Mouse (Mus musculus): Measurements from ENCODE around the gene Atmin. TPM values are rescaled to one million over a fixed set of nuclear protein-coding genes. Genes with fewer than 3 reads are reported as not detected.

Atmin gene
- total and polyA plus RNA-seq, 2 experiments from 2014 or later, result 20.8 to 40.7 TPM

GRCm38 (mm10) chr8:116921337-116922059 is 21.7 kb upstream of the Atmin start, which contains the start of the genes Cmc2 and Cenpn:
Gene Cmc2 (minus strand): TSS chr8:116921455.
Gene Cenpn (plus strand): TSS chr8:116921730.
- peak within 1 kb of the TSS; percentile 78 for H3K4me2 ChIP-seq (ENCODE audit: low read depth, low read length)
- under 1% methylated on average over 57 of the region's 57 CpGs for WGBS
- ATAC-seq, result peak; percentile 97

GRCm38 (mm10) chr8:116922060-116922757 is 21.0 kb upstream of the Atmin start:
- no peaks in the 10 kb centered on the region for H3K36me3 ChIP-seq (ENCODE audit: insufficient read depth, low read length)
- H3K9me3 ChIP-seq (ENCODE audit: low read length), result no peaks in the 10 kb centered on the region
- H3K4me1 ChIP-seq (ENCODE audit: insufficient read depth, low read length), result 0 out of 2 replicates have a peak, but pooled peaks cover 3% of the 10 kb centered on the region
- H3K27ac ChIP-seq, result peak overlapping the region; percentile 89
- H3K4me2 ChIP-seq (ENCODE audit: low read depth, low read length), result peak overlapping the region; percentile 78
- H3K4me3 ChIP-seq (ENCODE audit: low read length), result peak overlapping the region; percentile 85
- peak overlapping the region; percentile 68 for H3K9ac ChIP-seq (replicated peaks; ENCODE audit: low read length)
- no peak for ATAC-seq
- TF ChIP-seq CTCF (IDR thresholded peaks at IDR 0.05; ENCODE audit: low read depth), result no peak
- DNase-seq (ENCODE audit: low spot score), result no peak
- no peaks in the 10 kb centered on the region for H3K27me3 ChIP-seq (ENCODE audit: insufficient read depth, low read length)
- 34% methylated on average over 17 of the region's 17 CpGs for WGBS

More at GRCm38 (mm10) chr8:116921337-116922059, 21.7 kb upstream of the Atmin start, which contains the start of the genes Cmc2 and Cenpn:
- H3K9me3 ChIP-seq (ENCODE audit: low read length), result no peaks in the 10 kb centered on the region
- 0 out of 2 replicates have a peak, but pooled peaks cover 3% of the 10 kb centered on the region for H3K4me1 ChIP-seq (ENCODE audit: insufficient read depth, low read length)
- TF ChIP-seq CTCF (IDR thresholded peaks at IDR 0.05; ENCODE audit: low read depth), result no peak
- H3K4me3 ChIP-seq (ENCODE audit: low read length), result peak within 1 kb of the TSS; percentile 85
- H3K27me3 ChIP-seq (ENCODE audit: insufficient read depth, low read length), result no peaks in the 10 kb centered on the region
- H3K36me3 ChIP-seq (ENCODE audit: insufficient read depth, low read length), result no peaks in the 10 kb centered on the region
- H3K9ac ChIP-seq (replicated peaks; ENCODE audit: low read length), result peak within 1 kb of the TSS; percentile 68
- peak; percentile 99 for DNase-seq (ENCODE audit: low spot score)
- peak within 1 kb of the TSS; percentile 89 for H3K27ac ChIP-seq

GRCm38 (mm10) chr8:116923526-116923925 is 19.7 kb upstream of the Atmin start:
- no peaks in the 10 kb centered on the region for H3K9me3 ChIP-seq (ENCODE audit: low read length)
- no peak overlapping the region for H3K27ac ChIP-seq
- TF ChIP-seq CTCF (IDR thresholded peaks at IDR 0.05; ENCODE audit: low read depth), result no peak
- no peak overlapping the region for H3K9ac ChIP-seq (replicated peaks; ENCODE audit: low read length)
- no peaks in the 10 kb centered on the region for H3K36me3 ChIP-seq (ENCODE audit: insufficient read depth, low read length)
- 0 out of 2 replicates have a peak, but pooled peaks cover 3% of the 10 kb centered on the region for H3K4me1 ChIP-seq (ENCODE audit: insufficient read depth, low read length)
- no peak for ATAC-seq
- no peak overlapping the region for H3K4me3 ChIP-seq (ENCODE audit: low read length)
- 94% methylated on average over 8 of the region's 8 CpGs for WGBS
- H3K4me2 ChIP-seq (ENCODE audit: low read depth, low read length), result no peak overlapping the region
- no peak for DNase-seq (ENCODE audit: low spot score)
- H3K27me3 ChIP-seq (ENCODE audit: insufficient read depth, low read length), result no peaks in the 10 kb centered on the region

GRCm38 (mm10) chr8:116927880-116928279 is 15.3 kb upstream of the Atmin start:
- Histone ChIP-seq H3K4me2 (ENCODE audit: low read depth, low read length) (no peak overlapping the region), H3K9ac (replicated peaks; ENCODE audit: low read length) (no peak overlapping the region), H3K27me3 (ENCODE audit: insufficient read depth, low read length) (no peaks in the 10 kb centered on the region), H3K4me1 (ENCODE audit: insufficient read depth, low read length) (no peaks in the 10 kb centered on the region), H3K27ac (no peak overlapping the region), H3K9me3 (ENCODE audit: low read length) (no peaks in the 10 kb centered on the region), H3K36me3 (ENCODE audit: insufficient read depth, low read length) (no peaks in the 10 kb centered on the region), H3K4me3 (ENCODE audit: low read length) (no peak overlapping the region)
- no peak for DNase-seq (ENCODE audit: low spot score)
- no peak for ATAC-seq
- 80% methylated on average over 9 of the region's 9 CpGs for WGBS
- peak; percentile 62 for TF ChIP-seq CTCF (IDR thresholded peaks at IDR 0.05; ENCODE audit: low read depth)

GRCm38 (mm10) chr8:116928588-116928987 is 14.6 kb upstream of the Atmin start:
- Histone ChIP-seq H3K4me3 (ENCODE audit: low read length) (no peak overlapping the region), H3K9ac (replicated peaks; ENCODE audit: low read length) (no peak overlapping the region), H3K27ac (no peak overlapping the region), H3K27me3 (ENCODE audit: insufficient read depth, low read length) (no peaks in the 10 kb centered on the region), H3K9me3 (ENCODE audit: low read length) (no peaks in the 10 kb centered on the region), H3K36me3 (ENCODE audit: insufficient read depth, low read length) (0 out of 2 replicates have a peak, but pooled peaks cover 3% of the 10 kb centered on the region), H3K4me2 (ENCODE audit: low read depth, low read length) (no peak overlapping the region), H3K4me1 (ENCODE audit: insufficient read depth, low read length) (no peaks in the 10 kb centered on the region)
- peak; percentile 42 for TF ChIP-seq CTCF (IDR thresholded peaks at IDR 0.05; ENCODE audit: low read depth)
- no peak for DNase-seq (ENCODE audit: low spot score)
- no peak for ATAC-seq
- 91% methylated on average over 5 of the region's 5 CpGs for WGBS

GRCm38 (mm10) chr8:116934976-116935375 is 8.2 kb upstream of the Atmin start:
- no peaks in the 10 kb centered on the region for H3K9me3 ChIP-seq (ENCODE audit: low read length)
- no peak for TF ChIP-seq CTCF (IDR thresholded peaks at IDR 0.05; ENCODE audit: low read depth)
- ATAC-seq, result no peak
- no peak overlapping the region for H3K4me3 ChIP-seq (ENCODE audit: low read length)
- WGBS, result 94% methylated on average over 4 of the region's 4 CpGs
- no peak overlapping the region for H3K27ac ChIP-seq
- H3K36me3 ChIP-seq (ENCODE audit: insufficient read depth, low read length), result 0 out of 2 replicates have a peak, but pooled peaks cover 6% of the 10 kb centered on the region
- no peak overlapping the region for H3K4me2 ChIP-seq (ENCODE audit: low read depth, low read length)
- no peak overlapping the region for H3K9ac ChIP-seq (replicated peaks; ENCODE audit: low read length)
- no peaks in the 10 kb centered on the region for H3K4me1 ChIP-seq (ENCODE audit: insufficient read depth, low read length)
- no peak for DNase-seq (ENCODE audit: low spot score)
- no peaks in the 10 kb centered on the region for H3K27me3 ChIP-seq (ENCODE audit: insufficient read depth, low read length)

Data from hindbrain, postnatal 0 days (tissue).